Mouse (Mus musculus) intestine, postnatal 0 days (tissue): ENCODE results near the gene Prkch. TPM values are rescaled to one million over a fixed set of nuclear protein-coding genes. Genes with fewer than 3 reads are reported as not detected.

Source experiments
- ATAC-seq: fragments of 200-750 bp; cut with Nextera tagmentation; 2 replicates; pipeline ENCODE4 v1.8.0; 2017; ENCODE audit warnings: mild to moderate bottlenecking, moderate TSS enrichment, moderate library complexity
- H3K27ac ChIP-seq: fragments of 300-500 bp; sonication (generic); 2 replicates; pipeline ENCODE4 v1.5.1; 2014; ENCODE audit warnings: mild to moderate bottlenecking, low read depth, low read length, moderate library complexity
- H3K27me3 ChIP-seq: fragments of 300-500 bp; sonication (generic); replicated peaks from 2 replicates; pipeline ENCODE4 v1.6.1; 2014; ENCODE audit warnings: low read length, mixed read lengths; ENCODE audit not compliant: control insufficient read depth, insufficient read depth
- H3K36me3 ChIP-seq: fragments of 300-500 bp; sonication (generic); 2 replicates; pipeline ENCODE4 v1.6.1; 2014; ENCODE audit warnings: mild to moderate bottlenecking, moderate library complexity; ENCODE audit not compliant: control insufficient read depth, insufficient read depth
- H3K4me1 ChIP-seq: fragments of 300-500 bp; sonication (generic); replicated peaks from 2 replicates; pipeline ENCODE4 v1.6.1; 2014; ENCODE audit warnings: antibody characterized with exemption, low read length, mixed read lengths; ENCODE audit not compliant: control insufficient read depth, insufficient read depth
- H3K4me2 ChIP-seq: fragments of 300-500 bp; sonication (generic); replicated peaks from 2 replicates; pipeline ENCODE4 v1.6.1; 2014; ENCODE audit warnings: low read depth, mild to moderate bottlenecking, moderate library complexity
- H3K4me3 ChIP-seq: fragments of 300-500 bp; sonication (generic); 2 replicates; pipeline ENCODE4 v1.5.1; 2014; ENCODE audit warnings: low read depth, low read length
- H3K9ac ChIP-seq: fragments of 300-500 bp; sonication (generic); 2 replicates; pipeline ENCODE4 v1.6.1; 2014; ENCODE audit warnings: mild to moderate bottlenecking, low read depth, low read length
- H3K9me3 ChIP-seq: fragments of 300-500 bp; sonication (generic); 2 replicates; pipeline ENCODE4 v1.6.1; 2016; ENCODE audit warnings: mixed run types; ENCODE audit not compliant: control insufficient read depth
- CTCF ChIP-seq: sonication (generic); IDR thresholded peaks from 2 replicates; pipeline ENCODE4 v1.5.1; 2016; ENCODE audit warnings: low read depth, mild to moderate bottlenecking, control low read depth, antibody characterized with exemption, moderate library complexity
- WGBS: fragments of 180-500 bp; shearing (Covaris S2); extraction: QIAGEN DNeasy Blood & Tissue Kit; methylation state at CpG from one replicate; pipeline ENCODE4 v1.1.7; 2014; 5-methylcytosine and 5-hydroxymethylcytosine counted together
- polyA plus RNA-seq: library from polyadenylated mRNA; unstranded; fragments of >200 nt; fragmentation: Nextera tagmentation; extraction: Ambion mirVana; gene quantifications from 2 replicates; pipeline ENCODE4 v1.2.1, GENCODE M21; 2015

Gene Prkch
- polyA plus RNA-seq, 1 experiment from 2014 or later, result 3.7 TPM

GRCm38 (mm10) chr12:73607381-73608064 lies 22.9 kb downstream of the Prkch start:
- 63% methylated on average over 13 of the region's 13 CpGs for WGBS

GRCm38 (mm10) chr12:73608065-73608397 lies 23.4 kb downstream of the Prkch start:
- H3K27ac ChIP-seq, result no peak overlapping the region
- no peak overlapping the region for H3K4me3 ChIP-seq
- H3K4me1 ChIP-seq, result no peaks in the 10 kb centered on the region
- no peak for ATAC-seq
- TF ChIP-seq CTCF, result no peak
- no peaks in the 10 kb centered on the region for H3K9me3 ChIP-seq
- H3K36me3 ChIP-seq, result no peaks in the 10 kb centered on the region
- no peak overlapping the region for H3K4me2 ChIP-seq
- H3K27me3 ChIP-seq, result no peaks in the 10 kb centered on the region
- 32% methylated on average over 4 of the region's 4 CpGs for WGBS
- H3K9ac ChIP-seq, result no peak overlapping the region

More at GRCm38 (mm10) chr12:73607381-73608064, 22.9 kb downstream of the Prkch start:
- Histone ChIP-seq H3K4me1 (no peaks in the 10 kb centered on the region), H3K4me2 (no peak overlapping the region), H3K9ac (no peak overlapping the region), H3K36me3 (no peaks in the 10 kb centered on the region), H3K27ac (no peak overlapping the region), H3K9me3 (no peaks in the 10 kb centered on the region), H3K4me3 (no peak overlapping the region), H3K27me3 (no peaks in the 10 kb centered on the region)
- TF ChIP-seq CTCF, result no peak
- ATAC-seq, result no peak

DNA sequence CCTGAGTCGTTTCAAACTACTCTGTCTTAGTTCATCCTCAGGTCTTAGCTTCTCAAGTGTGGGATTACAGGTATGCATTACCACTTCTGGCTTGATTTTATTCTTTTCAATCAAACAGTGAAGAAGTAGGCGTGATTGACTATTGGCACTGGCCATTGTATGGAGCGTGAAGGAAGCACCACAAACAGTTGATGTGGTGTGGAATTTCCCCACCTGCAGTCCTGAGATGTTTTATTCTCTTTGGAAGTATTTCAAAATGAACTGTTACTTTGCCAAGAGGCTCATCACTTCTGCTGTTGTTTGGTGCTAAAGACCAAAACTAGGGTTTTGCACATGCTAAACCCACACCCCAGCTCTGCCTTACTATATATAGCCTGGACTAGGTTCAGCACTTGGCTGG lies 24.7 kb downstream of the Prkch start:
- H3K4me3 ChIP-seq, result no peak overlapping the region
- H3K4me1 ChIP-seq, result no peaks in the 10 kb centered on the region
- no peak overlapping the region for H3K9ac ChIP-seq
- no peaks in the 10 kb centered on the region for H3K36me3 ChIP-seq
- no peak overlapping the region for H3K27ac ChIP-seq
- 76% methylated on average over 3 of the region's 3 CpGs for WGBS
- H3K9me3 ChIP-seq, result no peaks in the 10 kb centered on the region
- TF ChIP-seq CTCF, result no peak
- no peak overlapping the region for H3K4me2 ChIP-seq
- H3K27me3 ChIP-seq, result no peaks in the 10 kb centered on the region
- no peak for ATAC-seq

DNA sequence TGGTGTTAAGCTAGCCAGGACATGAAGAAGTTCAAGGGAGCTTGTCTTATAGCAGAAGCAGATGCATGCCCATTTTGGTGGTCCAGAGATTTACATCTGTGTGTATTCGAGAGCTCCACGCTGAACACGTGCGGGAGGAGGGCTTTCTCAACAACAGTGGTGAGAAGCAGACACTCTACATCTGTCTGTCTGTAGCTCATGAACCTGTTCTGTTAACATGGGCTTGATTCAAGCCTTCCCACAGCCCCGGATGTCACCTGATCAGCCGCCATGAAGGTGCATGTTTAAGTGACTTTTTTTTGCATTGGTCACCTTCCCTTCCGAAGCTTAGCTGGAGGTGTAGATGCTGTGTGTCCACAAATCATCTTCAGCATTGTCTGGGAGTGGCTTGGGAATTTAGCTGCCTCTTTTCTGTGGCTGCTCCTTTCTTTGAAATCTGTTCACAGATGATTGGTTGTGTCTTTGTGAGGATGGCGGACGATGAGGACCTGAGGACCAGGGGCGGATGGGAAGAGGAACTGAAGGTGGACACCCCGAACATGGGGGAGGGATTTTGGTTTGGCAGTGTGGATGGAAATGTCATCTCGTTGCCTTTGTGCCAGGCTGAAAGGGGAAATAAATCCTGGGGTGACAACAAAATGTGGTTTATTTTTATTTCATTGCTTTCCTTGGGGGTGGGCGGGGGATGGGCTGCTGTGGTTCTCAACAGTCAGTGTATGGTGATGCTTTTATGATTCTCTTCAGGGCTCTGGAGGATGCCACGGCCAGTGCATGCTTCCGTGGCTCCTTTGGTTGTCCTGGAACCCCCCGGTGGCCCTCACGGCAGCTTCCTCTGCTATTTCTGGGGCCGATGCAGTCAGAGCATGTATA lies 25.3 kb downstream of the Prkch start:
- Histone ChIP-seq H3K4me2 (no peak overlapping the region), H3K9me3 (no peaks in the 10 kb centered on the region), H3K4me3 (no peak overlapping the region), H3K27ac (no peak overlapping the region), H3K9ac (no peak overlapping the region), H3K36me3 (no peaks in the 10 kb centered on the region), H3K4me1 (no peaks in the 10 kb centered on the region), H3K27me3 (no peaks in the 10 kb centered on the region)
- no peak for ATAC-seq
- WGBS, result 80% methylated on average over 18 of the region's 18 CpGs
- no peak for TF ChIP-seq CTCF

GRCm38 (mm10) chr12:73610831-73611370 lies 26.3 kb downstream of the Prkch start:
- no peaks in the 10 kb centered on the region for H3K4me1 ChIP-seq
- no peak overlapping the region for H3K4me2 ChIP-seq
- 70% methylated on average over 8 of the region's 8 CpGs for WGBS

DNA sequence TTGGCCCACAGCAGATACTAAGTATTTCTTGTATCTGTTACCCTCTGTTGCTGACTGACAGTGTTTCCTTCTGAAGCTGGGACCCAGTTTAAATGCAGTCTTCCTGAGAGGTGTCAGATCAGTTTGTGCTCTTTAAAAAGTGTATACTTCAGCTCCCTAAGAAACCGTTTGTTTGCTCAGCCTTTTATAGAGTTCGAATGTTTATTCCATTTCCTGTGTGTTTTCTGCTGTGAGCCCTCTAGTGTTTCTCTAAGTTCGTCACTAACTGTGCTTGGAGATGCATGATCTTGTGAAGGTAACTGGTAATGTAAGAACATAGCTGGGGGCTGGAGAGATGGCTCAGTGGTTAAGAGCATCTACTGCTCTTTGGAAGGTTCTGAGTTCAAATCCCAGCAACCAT lies 27.1 kb downstream of the Prkch start:
- H3K36me3 ChIP-seq, result no peaks in the 10 kb centered on the region
- H3K9me3 ChIP-seq, result no peaks in the 10 kb centered on the region
- H3K4me3 ChIP-seq, result no peak overlapping the region
- no peak overlapping the region for H3K9ac ChIP-seq
- H3K4me2 ChIP-seq, result no peak overlapping the region
- H3K27me3 ChIP-seq, result no peaks in the 10 kb centered on the region
- WGBS, result 59% methylated on average over 3 of the region's 3 CpGs
- H3K27ac ChIP-seq, result no peak overlapping the region
- no peak for ATAC-seq
- H3K4me1 ChIP-seq, result no peaks in the 10 kb centered on the region
- TF ChIP-seq CTCF, result no peak

More at GRCm38 (mm10) chr12:73610831-73611370, 26.3 kb downstream of the Prkch start:
- Histone ChIP-seq H3K27ac (no peak overlapping the region), H3K4me3 (no peak overlapping the region), H3K9me3 (no peaks in the 10 kb centered on the region), H3K27me3 (no peaks in the 10 kb centered on the region), H3K36me3 (no peaks in the 10 kb centered on the region), H3K9ac (no peak overlapping the region)
- no peak for TF ChIP-seq CTCF
- no peak for ATAC-seq
